Mouse (Mus musculus): Measurements from ENCODE around the gene Rnf187.
"Not testable (repeated sequence)": the region's sequence is repeated elsewhere in the genome, so short reads cannot be mapped to it uniquely, and the experiment has no call there.

Rnf187 gene

GRCm38 (mm10) chr11:58965001-58965760 is 26.5 kb upstream of the Rnf187 start:
- no peak for DNase-seq (ENCODE audit: low read depth, low spot score)

GRCm38 (mm10) chr11:58964216-58964615 is 25.5 kb upstream of the Rnf187 start:
- DNase-seq (ENCODE audit: low read depth, low spot score) = no peak

- no peak for DNase-seq (ENCODE audit: low read depth, low spot score)
Observed at GRCm38 (mm10) chr11:58963543-58963942, 24.8 kb upstream of the Rnf187 start.

- no peak for DNase-seq (ENCODE audit: low read depth, low spot score)
Observed at GRCm38 (mm10) chr11:58961364-58962177, 22.9 kb upstream of the Rnf187 start.

- peak; percentile 93 for DNase-seq (ENCODE audit: low read depth, low spot score)
Observed at GRCm38 (mm10) chr11:58959921-58960465, 21.3 kb upstream of the Rnf187 start.

GRCm38 (mm10) chr11:58959186-58959825 is 20.6 kb upstream of the Rnf187 start:
- DNase-seq (ENCODE audit: low read depth, low spot score) = peak; percentile 25

GRCm38 (mm10) chr11:58958536-58958935 is 19.8 kb upstream of the Rnf187 start:
- no peak for DNase-seq (ENCODE audit: low read depth, low spot score)

GRCm38 (mm10) chr11:58957226-58957914 is 18.7 kb upstream of the Rnf187 start:
- no peak for DNase-seq (ENCODE audit: low read depth, low spot score)

- DNase-seq (ENCODE audit: low read depth, low spot score) = peak; percentile 12
Observed at GRCm38 (mm10) chr11:58955868-58956257, 17.1 kb upstream of the Rnf187 start.

GRCm38 (mm10) chr11:58955143-58955867 is 16.6 kb upstream of the Rnf187 start:
- peak; percentile 55 for DNase-seq (ENCODE audit: low read depth, low spot score)

- DNase-seq (ENCODE audit: low read depth, low spot score) = peak; percentile 91
Observed at GRCm38 (mm10) chr11:58954420-58955142, 15.9 kb upstream of the Rnf187 start, which contains the start of the genes Hist3h2a and Trim17. Hist3h2a (plus strand) TSS chr11:58954685. Trim17 (plus strand) TSS chr11:58954685.

- DNase-seq (ENCODE audit: low read depth, low spot score) = not testable (repeated sequence)
Observed at GRCm38 (mm10) chr11:58954170-58954419, 15.4 kb upstream of the Rnf187 start.

GRCm38 (mm10) chr11:58953351-58954169 is 14.8 kb upstream of the Rnf187 start:
- no peak for DNase-seq (ENCODE audit: low read depth, low spot score)

GRCm38 (mm10) chr11:58951210-58951609 is 12.5 kb upstream of the Rnf187 start:
- no peak for DNase-seq (ENCODE audit: low read depth, low spot score)

- no peak for DNase-seq (ENCODE audit: low read depth, low spot score)
Observed at GRCm38 (mm10) chr11:58949480-58950431, 11.0 kb upstream of the Rnf187 start.

- no peak for DNase-seq (ENCODE audit: low read depth, low spot score)
Observed at GRCm38 (mm10) chr11:58948542-58949479, 10.1 kb upstream of the Rnf187 start, which contains the start of gene Hist3h2ba. Hist3h2ba (plus strand) TSS chr11:58948920.

Data from 3T3-L1 (cell line).